Mouse (Mus musculus): ENCODE data around the gene Schip1. TPM values are rescaled to one million over a fixed set of nuclear protein-coding genes. Genes with fewer than 3 reads are reported as not detected.

The Schip1 gene
- polyA plus RNA-seq, 2 experiments: 12.1 to 18.9 TPM

GRCm38 (mm10) chr3:68419792-68420191, 355.2 kb downstream of the Schip1 start:
- no peak for DNase-seq (ENCODE audit: low spot score)
- 85% methylated on average over 4 of the region's 4 CpGs for WGBS
- no peak for TF ChIP-seq POLR2A (IDR thresholded peaks at IDR 0.05; ENCODE audit: borderline replicate concordance, extremely low read depth, insufficient read depth, insufficient read length)

GRCm38 (mm10) chr3:68420927-68421326, 356.3 kb downstream of the Schip1 start:
- 75% methylated on average over 2 of the region's 2 CpGs for WGBS
- no peaks in the 10 kb centered on the region for H3K4me1 ChIP-seq (ENCODE audit: control insufficient read depth, insufficient read depth, low read length)
- no peak overlapping the region for H3K4me2 ChIP-seq (replicated peaks; ENCODE audit: low read depth, low read length, severe bottlenecking)
- no peaks in the 10 kb centered on the region for H3K27me3 ChIP-seq (ENCODE audit: control insufficient read depth, insufficient read depth, low read length)
- ATAC-seq (ENCODE audit: low FRiP score, low read depth) (no peak), DNase-seq (ENCODE audit: low spot score) (no peak)
- TF ChIP-seq POLR2A (IDR thresholded peaks at IDR 0.05; ENCODE audit: borderline replicate concordance, extremely low read depth, insufficient read depth, insufficient read length): no peak
- H3K9me3 ChIP-seq (ENCODE audit: control insufficient read depth, low read length): no peaks in the 10 kb centered on the region
- H3K4me3 ChIP-seq (replicated peaks; ENCODE audit: low read length): no peak overlapping the region
- H3K9ac ChIP-seq (ENCODE audit: low read depth, low read length, severe bottlenecking): no peak overlapping the region
- no peak overlapping the region for H3K27ac ChIP-seq (replicated peaks; ENCODE audit: low read depth, low read length)
- no peaks in the 10 kb centered on the region for H3K36me3 ChIP-seq (ENCODE audit: control insufficient read depth, insufficient read depth, low read length)

More at GRCm38 (mm10) chr3:68419792-68420191, 355.2 kb downstream of the Schip1 start:
- Histone ChIP-seq H3K4me2 (replicated peaks; ENCODE audit: low read depth, low read length, severe bottlenecking) (no peak overlapping the region), H3K9me3 (ENCODE audit: control insufficient read depth, low read length) (no peaks in the 10 kb centered on the region), H3K4me3 (replicated peaks; ENCODE audit: low read length) (no peak overlapping the region), H3K9ac (ENCODE audit: low read depth, low read length, severe bottlenecking) (no peak overlapping the region), H3K4me1 (ENCODE audit: control insufficient read depth, insufficient read depth, low read length) (no peaks in the 10 kb centered on the region), H3K27ac (replicated peaks; ENCODE audit: low read depth, low read length) (no peak overlapping the region), H3K27me3 (ENCODE audit: control insufficient read depth, insufficient read depth, low read length) (no peaks in the 10 kb centered on the region), H3K36me3 (ENCODE audit: control insufficient read depth, insufficient read depth, low read length) (no peaks in the 10 kb centered on the region)
- ATAC-seq (ENCODE audit: low FRiP score, low read depth): no peak

GRCm38 (mm10) chr3:68421849-68422248, 357.2 kb downstream of the Schip1 start:
- Histone ChIP-seq H3K4me3 (replicated peaks; ENCODE audit: low read length) (no peak overlapping the region), H3K4me2 (replicated peaks; ENCODE audit: low read depth, low read length, severe bottlenecking) (no peak overlapping the region), H3K36me3 (ENCODE audit: control insufficient read depth, insufficient read depth, low read length) (no peaks in the 10 kb centered on the region), H3K9ac (ENCODE audit: low read depth, low read length, severe bottlenecking) (no peak overlapping the region), H3K27me3 (ENCODE audit: control insufficient read depth, insufficient read depth, low read length) (no peaks in the 10 kb centered on the region), H3K9me3 (ENCODE audit: control insufficient read depth, low read length) (no peaks in the 10 kb centered on the region), H3K27ac (replicated peaks; ENCODE audit: low read depth, low read length) (no peak overlapping the region), H3K4me1 (ENCODE audit: control insufficient read depth, insufficient read depth, low read length) (no peaks in the 10 kb centered on the region)
- WGBS: 94% methylated on average over 2 of the region's 2 CpGs
- DNase-seq (ENCODE audit: low spot score) (no peak), ATAC-seq (ENCODE audit: low FRiP score, low read depth) (no peak)
- TF ChIP-seq POLR2A (IDR thresholded peaks at IDR 0.05; ENCODE audit: borderline replicate concordance, extremely low read depth, insufficient read depth, insufficient read length): no peak

- no peaks in the 10 kb centered on the region for H3K27me3 ChIP-seq (ENCODE audit: control insufficient read depth, insufficient read depth, low read length)
- H3K4me1 ChIP-seq (ENCODE audit: control insufficient read depth, insufficient read depth, low read length): no peaks in the 10 kb centered on the region
- H3K27ac ChIP-seq (replicated peaks; ENCODE audit: low read depth, low read length): no peak overlapping the region
- no peak for ATAC-seq (ENCODE audit: low FRiP score, low read depth)
- no peak overlapping the region for H3K4me3 ChIP-seq (replicated peaks; ENCODE audit: low read length)
- H3K36me3 ChIP-seq (ENCODE audit: control insufficient read depth, insufficient read depth, low read length): no peaks in the 10 kb centered on the region
- no peak overlapping the region for H3K9ac ChIP-seq (ENCODE audit: low read depth, low read length, severe bottlenecking)
- H3K4me2 ChIP-seq (replicated peaks; ENCODE audit: low read depth, low read length, severe bottlenecking): no peak overlapping the region
- WGBS: 81% methylated on average over 5 of the region's 5 CpGs
- no peak for TF ChIP-seq POLR2A (IDR thresholded peaks at IDR 0.05; ENCODE audit: borderline replicate concordance, extremely low read depth, insufficient read depth, insufficient read length)
- no peak for DNase-seq (ENCODE audit: low spot score)
- no peaks in the 10 kb centered on the region for H3K9me3 ChIP-seq (ENCODE audit: control insufficient read depth, low read length)
Measured at GRCm38 (mm10) chr3:68428081-68428480, 363.5 kb downstream of the Schip1 start.

- no peaks in the 10 kb centered on the region for H3K4me1 ChIP-seq (ENCODE audit: control insufficient read depth, insufficient read depth, low read length)
- no peak overlapping the region for H3K27ac ChIP-seq (replicated peaks; ENCODE audit: low read depth, low read length)
- no peak overlapping the region for H3K4me3 ChIP-seq (replicated peaks; ENCODE audit: low read length)
- no peak overlapping the region for H3K4me2 ChIP-seq (replicated peaks; ENCODE audit: low read depth, low read length, severe bottlenecking)
- no peak overlapping the region for H3K9ac ChIP-seq (ENCODE audit: low read depth, low read length, severe bottlenecking)
- H3K27me3 ChIP-seq (ENCODE audit: control insufficient read depth, insufficient read depth, low read length): no peaks in the 10 kb centered on the region
- 55% methylated on average over 7 of the region's 7 CpGs for WGBS
- H3K9me3 ChIP-seq (ENCODE audit: control insufficient read depth, low read length): no peaks in the 10 kb centered on the region
- no peaks in the 10 kb centered on the region for H3K36me3 ChIP-seq (ENCODE audit: control insufficient read depth, insufficient read depth, low read length)
- no peak for TF ChIP-seq POLR2A (IDR thresholded peaks at IDR 0.05; ENCODE audit: borderline replicate concordance, extremely low read depth, insufficient read depth, insufficient read length)
- ATAC-seq (ENCODE audit: low FRiP score, low read depth) (no peak), DNase-seq (ENCODE audit: low spot score) (no peak)
Measured at GRCm38 (mm10) chr3:68434435-68434834, 369.8 kb downstream of the Schip1 start.

GRCm38 (mm10) chr3:68434897-68435296, 370.3 kb downstream of the Schip1 start:
- Histone ChIP-seq H3K4me1 (ENCODE audit: control insufficient read depth, insufficient read depth, low read length) (no peaks in the 10 kb centered on the region), H3K9me3 (ENCODE audit: control insufficient read depth, low read length) (no peaks in the 10 kb centered on the region), H3K36me3 (ENCODE audit: control insufficient read depth, insufficient read depth, low read length) (no peaks in the 10 kb centered on the region), H3K4me2 (replicated peaks; ENCODE audit: low read depth, low read length, severe bottlenecking) (no peak overlapping the region), H3K27ac (replicated peaks; ENCODE audit: low read depth, low read length) (no peak overlapping the region), H3K9ac (ENCODE audit: low read depth, low read length, severe bottlenecking) (no peak overlapping the region), H3K4me3 (replicated peaks; ENCODE audit: low read length) (no peak overlapping the region), H3K27me3 (ENCODE audit: control insufficient read depth, insufficient read depth, low read length) (no peaks in the 10 kb centered on the region)
- DNase-seq (ENCODE audit: low spot score) (no peak), ATAC-seq (ENCODE audit: low FRiP score, low read depth) (no peak)
- no peak for TF ChIP-seq POLR2A (IDR thresholded peaks at IDR 0.05; ENCODE audit: borderline replicate concordance, extremely low read depth, insufficient read depth, insufficient read length)
- WGBS: 85% methylated on average over 2 of the region's 2 CpGs
